Mouse (Mus musculus) neural tube, embryonic 11.5 days (tissue): Measurements from ENCODE around the gene Apoa5. TPM values are rescaled to one million over a fixed set of nuclear protein-coding genes. Genes with fewer than 3 reads are reported as not detected.

Experiments
- ATAC-seq: fragments of 200-750 bp; cut with Nextera tagmentation; 2 replicates; pipeline ENCODE4 v1.8.0; 2017; ENCODE audit warnings: moderate number of reproducible peaks, mild to moderate bottlenecking, moderate TSS enrichment, moderate library complexity; ENCODE audit not compliant: insufficient read depth, low FRiP score, low TSS enrichment
- DNase-seq: peaks from one replicate; pipeline ENCODE4 v3.0.0-alpha.2; 2015; ENCODE audit warnings: low spot score
- H3K27ac ChIP-seq: fragments of 300-500 bp; sonication (generic); 2 replicates; pipeline ENCODE4 v1.5.1; 2014; ENCODE audit warnings: low read depth, mild to moderate bottlenecking, low read length
- H3K27me3 ChIP-seq: fragments of 300-500 bp; sonication (generic); 2 replicates; pipeline ENCODE4 v1.6.1; 2014; ENCODE audit warnings: mild to moderate bottlenecking, low read length, mixed read lengths; ENCODE audit not compliant: control insufficient read depth, insufficient read depth
- H3K36me3 ChIP-seq: fragments of 300-500 bp; sonication (generic); 2 replicates; pipeline ENCODE4 v1.6.1; 2014; ENCODE audit warnings: mild to moderate bottlenecking, low read length, moderate library complexity, mixed read lengths; ENCODE audit not compliant: control insufficient read depth, insufficient read depth
- H3K4me1 ChIP-seq: fragments of 300-500 bp; sonication (generic); 2 replicates; pipeline ENCODE4 v1.6.1; 2014; ENCODE audit warnings: low read length, mixed read lengths; ENCODE audit not compliant: control insufficient read depth, insufficient read depth
- H3K4me2 ChIP-seq: fragments of 300-500 bp; sonication (generic); 2 replicates; pipeline ENCODE4 v1.6.1; 2014; ENCODE audit warnings: low read depth, mild to moderate bottlenecking, moderate library complexity
- H3K4me3 ChIP-seq: fragments of 300-500 bp; sonication (generic); 2 replicates; pipeline ENCODE4 v1.5.1; 2014; ENCODE audit warnings: low read depth, low read length
- H3K9ac ChIP-seq: fragments of 300-500 bp; sonication (generic); 2 replicates; pipeline ENCODE4 v1.6.1; 2014; ENCODE audit warnings: mild to moderate bottlenecking, low read length
- H3K9me3 ChIP-seq: fragments of 300-500 bp; sonication (generic); 2 replicates; pipeline ENCODE4 v1.6.1; 2016; ENCODE audit warnings: low read length; ENCODE audit not compliant: control insufficient read depth
- WGBS: fragments of 180-500 bp; shearing (Covaris S2); extraction: QIAGEN DNeasy Blood & Tissue Kit; methylation state at CpG from one replicate; pipeline ENCODE4 v1.1.7; 2014; 5-methylcytosine and 5-hydroxymethylcytosine counted together
- polyA plus RNA-seq: library from polyadenylated mRNA; unstranded; fragments of >200 nt; fragmentation: Nextera tagmentation; extraction: Ambion mirVana; gene quantifications from 2 replicates; pipeline ENCODE4 v1.2.1, GENCODE M21; 2014

Gene Apoa5
- polyA plus RNA-seq, 1 experiment from 2014 or later = not detected

GRCm38 (mm10) chr9:46256177-46256576 lies 12.3 kb upstream of the Apoa5 start:
- Histone ChIP-seq H3K4me2 (no peak overlapping the region), H3K4me1 (no peaks in the 10 kb centered on the region), H3K27ac (no peak overlapping the region), H3K27me3 (no peaks in the 10 kb centered on the region), H3K4me3 (no peak overlapping the region), H3K9ac (no peak overlapping the region), H3K9me3 (no peaks in the 10 kb centered on the region), H3K36me3 (no peaks in the 10 kb centered on the region)
- 91% methylated on average over 7 of the region's 7 CpGs for WGBS
- DNase-seq (no peak), ATAC-seq (no peak)

- Histone ChIP-seq H3K4me3 (no peak overlapping the region), H3K4me2 (no peak overlapping the region), H3K36me3 (no peaks in the 10 kb centered on the region), H3K27ac (no peak overlapping the region), H3K9ac (no peak overlapping the region), H3K9me3 (no peaks in the 10 kb centered on the region), H3K27me3 (no peaks in the 10 kb centered on the region), H3K4me1 (no peaks in the 10 kb centered on the region)
- 92% methylated on average over 10 of the region's 10 CpGs for WGBS
- no peak for DNase-seq
- ATAC-seq = no peak
Observed at GRCm38 (mm10) chr9:46256658-46257385, 11.6 kb upstream of the Apoa5 start.

- H3K4me1 ChIP-seq = no peaks in the 10 kb centered on the region
- H3K27ac ChIP-seq = no peak overlapping the region
- no peaks in the 10 kb centered on the region for H3K27me3 ChIP-seq
- H3K36me3 ChIP-seq = no peaks in the 10 kb centered on the region
- no peak for DNase-seq
- WGBS = 92% methylated on average over 3 of the region's 3 CpGs
- no peak overlapping the region for H3K4me2 ChIP-seq
- no peak for ATAC-seq
- no peak overlapping the region for H3K9ac ChIP-seq
- no peak overlapping the region for H3K4me3 ChIP-seq
- H3K9me3 ChIP-seq = no peaks in the 10 kb centered on the region
Observed at GRCm38 (mm10) chr9:46257546-46257945, 10.9 kb upstream of the Apoa5 start.

GRCm38 (mm10) chr9:46259111-46259510 lies 9.3 kb upstream of the Apoa5 start:
- no peaks in the 10 kb centered on the region for H3K9me3 ChIP-seq
- ATAC-seq (no peak), DNase-seq (no peak)
- no peak overlapping the region for H3K4me2 ChIP-seq
- H3K27me3 ChIP-seq = no peaks in the 10 kb centered on the region
- H3K27ac ChIP-seq = no peak overlapping the region
- H3K4me3 ChIP-seq = no peak overlapping the region
- H3K4me1 ChIP-seq = no peaks in the 10 kb centered on the region
- WGBS = 88% methylated on average over 6 of the region's 6 CpGs
- H3K36me3 ChIP-seq = no peaks in the 10 kb centered on the region
- no peak overlapping the region for H3K9ac ChIP-seq

- Histone ChIP-seq H3K27me3 (no peaks in the 10 kb centered on the region), H3K4me3 (no peak overlapping the region), H3K36me3 (no peaks in the 10 kb centered on the region), H3K9me3 (no peaks in the 10 kb centered on the region), H3K27ac (no peak overlapping the region), H3K4me1 (no peaks in the 10 kb centered on the region), H3K4me2 (no peak overlapping the region), H3K9ac (no peak overlapping the region)
- 87% methylated on average over 7 of the region's 7 CpGs for WGBS
- DNase-seq (no peak), ATAC-seq (no peak)
Observed at GRCm38 (mm10) chr9:46261131-46261530, 7.3 kb upstream of the Apoa5 start.

GRCm38 (mm10) chr9:46269125-46269524 lies 692 bp downstream of the Apoa5 start:
- Histone ChIP-seq H3K27me3 (no peaks in the 10 kb centered on the region), H3K36me3 (no peaks in the 10 kb centered on the region), H3K9me3 (no peaks in the 10 kb centered on the region), H3K4me2 (no peak overlapping the region), H3K4me1 (no peaks in the 10 kb centered on the region), H3K4me3 (no peak overlapping the region), H3K9ac (no peak overlapping the region), H3K27ac (no peak overlapping the region)
- WGBS = 91% methylated on average over 5 of the region's 5 CpGs
- no peak for DNase-seq
- ATAC-seq = no peak

GRCm38 (mm10) chr9:46270782-46271181 lies 2.3 kb downstream of the Apoa5 start:
- Histone ChIP-seq H3K27ac (no peak overlapping the region), H3K4me3 (no peak overlapping the region), H3K4me1 (no peaks in the 10 kb centered on the region), H3K9me3 (no peaks in the 10 kb centered on the region), H3K9ac (no peak overlapping the region), H3K36me3 (no peaks in the 10 kb centered on the region), H3K27me3 (no peaks in the 10 kb centered on the region), H3K4me2 (no peak overlapping the region)
- 91% methylated on average over 4 of the region's 4 CpGs for WGBS
- no peak for ATAC-seq
- DNase-seq = no peak

- ATAC-seq (no peak), DNase-seq (no peak)
- WGBS = 90% methylated on average over 9 of the region's 9 CpGs
- Histone ChIP-seq H3K4me3 (no peak overlapping the region), H3K36me3 (peaks cover 2% of the 10 kb centered on the region; the same call in 1 of the 2 replicates), H3K27ac (no peak overlapping the region), H3K27me3 (no peaks in the 10 kb centered on the region), H3K4me2 (no peak overlapping the region), H3K4me1 (no peaks in the 10 kb centered on the region), H3K9ac (no peak overlapping the region), H3K9me3 (no peaks in the 10 kb centered on the region)
Observed at GRCm38 (mm10) chr9:46272070-46272469, 3.6 kb downstream of the Apoa5 start.

- Histone ChIP-seq H3K4me1 (no peaks in the 10 kb centered on the region), H3K4me3 (peak within 1 kb of the TSS; percentile 73), H3K27ac (no peak within 1 kb of the TSS), H3K9me3 (no peaks in the 10 kb centered on the region), H3K9ac (peak within 1 kb of the TSS; percentile 58), H3K27me3 (no peaks in the 10 kb centered on the region), H3K4me2 (peak within 1 kb of the TSS; percentile 73), H3K36me3 (peaks cover 2% of the 10 kb centered on the region; the same call in 1 of the 2 replicates)
- WGBS = 5% methylated on average over 45 of the region's 45 CpGs
- ATAC-seq (peak; percentile 96), DNase-seq (peak; percentile 90)
Observed at GRCm38 (mm10) chr9:46272677-46273454, 4.4 kb downstream of the Apoa5 start, which contains the start of gene Zpr1. TSS of gene Zpr1 (plus strand) at chr9:46273064.
